Mouse (Mus musculus): Measurements from ENCODE around the gene Bcr. TPM values are rescaled to one million over a fixed set of nuclear protein-coding genes. Genes with fewer than 3 reads are reported as not detected.

Gene Bcr
- polyA plus RNA-seq, 1 experiment = 20.8 TPM

DNA sequence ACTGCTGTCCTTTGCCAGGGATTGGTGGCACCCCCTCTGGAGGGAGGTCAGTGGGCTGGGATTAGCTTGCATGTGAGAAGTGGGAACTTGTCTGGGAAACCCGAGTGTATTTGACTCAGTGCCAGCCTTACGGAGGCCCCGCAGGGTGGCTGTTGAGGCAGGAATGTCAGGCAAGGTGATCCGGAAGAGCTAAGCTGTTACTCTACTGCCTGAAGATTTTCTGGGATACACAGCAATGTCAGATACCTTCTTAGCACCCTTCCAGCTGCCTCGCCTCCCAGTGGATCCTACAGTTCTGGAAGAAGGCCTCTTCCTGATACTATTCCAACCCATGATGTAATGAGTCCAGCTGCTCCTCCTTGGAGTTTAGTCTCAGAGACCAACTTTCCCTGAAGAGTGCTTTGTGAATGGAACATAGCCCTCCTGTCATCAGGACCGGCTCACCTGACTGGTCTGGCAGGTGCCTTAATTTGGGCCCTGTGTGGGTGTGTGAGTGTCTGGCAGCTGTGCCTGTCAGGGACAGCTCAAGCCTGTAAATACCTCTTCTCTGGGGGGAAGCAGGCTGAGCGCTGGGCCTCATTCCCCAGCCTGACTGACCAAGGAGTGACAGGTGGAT is 56.6 kb downstream of the Bcr start:
- no peak for TF ChIP-seq CTCF (IDR thresholded peaks at IDR 0.05; ENCODE audit: borderline replicate concordance, control insufficient read depth, extremely low read depth, insufficient read depth, low read length, poor library complexity)
- no peak for TF ChIP-seq POLR2A (IDR thresholded peaks at IDR 0.05; ENCODE audit: control insufficient read depth, extremely low read depth, insufficient read depth, low read length, poor library complexity)
- Histone ChIP-seq H3K27ac (ENCODE audit: control insufficient read depth, insufficient read depth, low read length) (no peak overlapping the region), H3K36me3 (ENCODE audit: control insufficient read depth, insufficient read depth, low read length) (no peaks in the 10 kb centered on the region), H3K27me3 (ENCODE audit: control insufficient read depth, insufficient read depth, low read length) (no peaks in the 10 kb centered on the region), H3K4me1 (replicated peaks; ENCODE audit: control insufficient read depth, insufficient read depth, low read length) (no peaks in the 10 kb centered on the region; the same call in 1 of the 2 replicates), H3K4me3 (ENCODE audit: control insufficient read depth, insufficient read depth, low read length) (no peak overlapping the region)
- DNase-seq = no peak
- 92% methylated on average over 7 of the region's 7 CpGs for WGBS

DNA sequence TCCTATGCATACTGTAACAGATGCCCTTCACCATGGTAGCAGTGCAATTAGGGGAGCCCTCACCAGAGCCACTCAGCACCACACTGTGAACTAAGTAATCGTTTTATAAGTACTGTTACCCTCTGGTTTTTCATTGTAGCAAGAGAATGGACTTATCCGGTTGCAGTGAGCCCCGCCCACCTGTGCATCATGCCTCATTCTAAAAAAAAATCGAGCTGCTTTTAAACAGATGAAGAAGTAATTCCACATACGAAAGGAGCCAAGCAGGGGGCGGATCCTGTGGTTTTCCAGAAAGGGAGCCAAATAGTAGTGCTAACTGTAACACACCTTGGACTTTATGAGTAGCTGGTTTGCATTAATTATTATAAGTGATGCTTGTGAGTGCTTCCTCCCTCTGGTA is 58.1 kb downstream of the Bcr start:
- DNase-seq = no peak
- Histone ChIP-seq H3K4me3 (ENCODE audit: control insufficient read depth, insufficient read depth, low read length) (no peak overlapping the region), H3K36me3 (ENCODE audit: control insufficient read depth, insufficient read depth, low read length) (no peaks in the 10 kb centered on the region), H3K4me1 (replicated peaks; ENCODE audit: control insufficient read depth, insufficient read depth, low read length) (peaks cover 6% of the 10 kb centered on the region), H3K27ac (ENCODE audit: control insufficient read depth, insufficient read depth, low read length) (no peak overlapping the region), H3K27me3 (ENCODE audit: control insufficient read depth, insufficient read depth, low read length) (no peaks in the 10 kb centered on the region)
- TF ChIP-seq POLR2A (IDR thresholded peaks at IDR 0.05; ENCODE audit: control insufficient read depth, extremely low read depth, insufficient read depth, low read length, poor library complexity) (no peak), CTCF (IDR thresholded peaks at IDR 0.05; ENCODE audit: borderline replicate concordance, control insufficient read depth, extremely low read depth, insufficient read depth, low read length, poor library complexity) (no peak)
- WGBS = 81% methylated on average over 6 of the region's 6 CpGs

- Histone ChIP-seq H3K27ac (ENCODE audit: control insufficient read depth, insufficient read depth, low read length) (no peak overlapping the region), H3K4me1 (replicated peaks; ENCODE audit: control insufficient read depth, insufficient read depth, low read length) (peaks cover 6% of the 10 kb centered on the region), H3K36me3 (ENCODE audit: control insufficient read depth, insufficient read depth, low read length) (no peaks in the 10 kb centered on the region), H3K27me3 (ENCODE audit: control insufficient read depth, insufficient read depth, low read length) (no peaks in the 10 kb centered on the region), H3K4me3 (ENCODE audit: control insufficient read depth, insufficient read depth, low read length) (no peak overlapping the region)
- WGBS = 57% methylated on average over 3 of the region's 3 CpGs
- TF ChIP-seq CTCF (IDR thresholded peaks at IDR 0.05; ENCODE audit: borderline replicate concordance, control insufficient read depth, extremely low read depth, insufficient read depth, low read length, poor library complexity) = no peak
- TF ChIP-seq POLR2A (IDR thresholded peaks at IDR 0.05; ENCODE audit: control insufficient read depth, extremely low read depth, insufficient read depth, low read length, poor library complexity) = no peak
- no peak for DNase-seq
Observed at GRCm38 (mm10) chr10:75119396-75119795, 59.0 kb downstream of the Bcr start.

- H3K4me1 ChIP-seq (replicated peaks; ENCODE audit: control insufficient read depth, insufficient read depth, low read length) = peaks cover 6% of the 10 kb centered on the region
- 97% methylated on average over 5 of the region's 5 CpGs for WGBS
- H3K27me3 ChIP-seq (ENCODE audit: control insufficient read depth, insufficient read depth, low read length) = no peaks in the 10 kb centered on the region
- DNase-seq = no peak
- H3K27ac ChIP-seq (ENCODE audit: control insufficient read depth, insufficient read depth, low read length) = no peak overlapping the region
- no peak overlapping the region for H3K4me3 ChIP-seq (ENCODE audit: control insufficient read depth, insufficient read depth, low read length)
- no peak for TF ChIP-seq CTCF (IDR thresholded peaks at IDR 0.05; ENCODE audit: borderline replicate concordance, control insufficient read depth, extremely low read depth, insufficient read depth, low read length, poor library complexity)
- TF ChIP-seq POLR2A (IDR thresholded peaks at IDR 0.05; ENCODE audit: control insufficient read depth, extremely low read depth, insufficient read depth, low read length, poor library complexity) = no peak
- H3K36me3 ChIP-seq (ENCODE audit: control insufficient read depth, insufficient read depth, low read length) = no peaks in the 10 kb centered on the region
Observed at GRCm38 (mm10) chr10:75120176-75120575, 59.8 kb downstream of the Bcr start.

DNA sequence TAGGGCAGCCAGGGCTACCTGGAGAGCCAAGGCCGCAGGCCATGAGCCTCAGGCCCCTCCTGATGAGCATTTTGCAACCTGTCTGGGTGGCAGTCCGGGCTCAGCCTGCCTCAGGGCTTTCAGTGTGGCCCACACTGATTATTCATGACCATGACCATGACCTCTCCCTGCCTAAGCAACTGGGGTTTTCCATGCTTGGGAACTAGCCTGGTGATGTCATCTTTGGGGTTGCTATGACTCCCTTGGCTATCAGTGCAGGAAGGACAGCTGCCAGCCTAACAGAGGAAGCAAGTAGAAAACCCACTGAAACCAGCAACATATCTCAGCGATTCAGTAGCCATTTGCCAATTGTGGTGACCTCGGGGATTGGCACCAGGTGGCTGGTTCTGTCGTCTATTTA is 60.6 kb downstream of the Bcr start:
- Histone ChIP-seq H3K27ac (ENCODE audit: control insufficient read depth, insufficient read depth, low read length) (no peak overlapping the region), H3K27me3 (ENCODE audit: control insufficient read depth, insufficient read depth, low read length) (no peaks in the 10 kb centered on the region), H3K4me1 (replicated peaks; ENCODE audit: control insufficient read depth, insufficient read depth, low read length) (peaks cover 13% of the 10 kb centered on the region), H3K36me3 (ENCODE audit: control insufficient read depth, insufficient read depth, low read length) (no peaks in the 10 kb centered on the region), H3K4me3 (ENCODE audit: control insufficient read depth, insufficient read depth, low read length) (no peak overlapping the region)
- WGBS = 42% methylated on average over 5 of the region's 5 CpGs
- DNase-seq = no peak
- no peak for TF ChIP-seq CTCF (IDR thresholded peaks at IDR 0.05; ENCODE audit: borderline replicate concordance, control insufficient read depth, extremely low read depth, insufficient read depth, low read length, poor library complexity)
- TF ChIP-seq POLR2A (IDR thresholded peaks at IDR 0.05; ENCODE audit: control insufficient read depth, extremely low read depth, insufficient read depth, low read length, poor library complexity) = no peak

GRCm38 (mm10) chr10:75125577-75125976 is 65.2 kb downstream of the Bcr start:
- no peak overlapping the region for H3K4me3 ChIP-seq (ENCODE audit: control insufficient read depth, insufficient read depth, low read length)
- DNase-seq = no peak
- H3K4me1 ChIP-seq (replicated peaks; ENCODE audit: control insufficient read depth, insufficient read depth, low read length) = peaks cover 15% of the 10 kb centered on the region
- no peaks in the 10 kb centered on the region for H3K27me3 ChIP-seq (ENCODE audit: control insufficient read depth, insufficient read depth, low read length)
- no peaks in the 10 kb centered on the region for H3K36me3 ChIP-seq (ENCODE audit: control insufficient read depth, insufficient read depth, low read length)
- 5% methylated on average over 4 of the region's 4 CpGs for WGBS
- H3K27ac ChIP-seq (ENCODE audit: control insufficient read depth, insufficient read depth, low read length) = no peak overlapping the region
- TF ChIP-seq POLR2A (IDR thresholded peaks at IDR 0.05; ENCODE audit: control insufficient read depth, extremely low read depth, insufficient read depth, low read length, poor library complexity) = no peak
- no peak for TF ChIP-seq CTCF (IDR thresholded peaks at IDR 0.05; ENCODE audit: borderline replicate concordance, control insufficient read depth, extremely low read depth, insufficient read depth, low read length, poor library complexity)

DNA sequence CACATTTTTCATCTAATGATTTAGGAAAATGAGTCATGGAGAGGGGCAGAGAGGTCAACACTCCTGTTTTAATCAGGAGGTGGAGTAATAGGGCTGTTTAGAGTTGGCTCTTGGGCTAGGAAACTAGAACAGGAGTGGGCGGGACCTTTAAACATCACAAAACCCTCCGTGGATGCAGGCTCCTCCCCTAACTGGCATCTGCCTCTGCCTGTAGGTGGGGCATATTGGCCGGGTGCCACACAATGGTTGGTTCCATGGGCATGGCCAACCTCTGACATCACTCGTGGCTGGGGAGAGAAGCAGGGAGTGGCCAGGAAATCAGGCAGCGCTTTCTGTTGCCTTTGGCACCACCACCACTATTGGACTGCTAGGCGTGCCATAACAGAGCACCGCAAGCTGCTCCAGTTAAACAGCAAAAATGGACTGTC is 68.9 kb downstream of the Bcr start:
- no peak overlapping the region for H3K27ac ChIP-seq (ENCODE audit: control insufficient read depth, insufficient read depth, low read length)
- WGBS = 54% methylated on average over 7 of the region's 7 CpGs
- H3K4me3 ChIP-seq (ENCODE audit: control insufficient read depth, insufficient read depth, low read length) = no peak overlapping the region
- no peaks in the 10 kb centered on the region for H3K27me3 ChIP-seq (ENCODE audit: control insufficient read depth, insufficient read depth, low read length)
- TF ChIP-seq POLR2A (IDR thresholded peaks at IDR 0.05; ENCODE audit: control insufficient read depth, extremely low read depth, insufficient read depth, low read length, poor library complexity) (no peak), CTCF (IDR thresholded peaks at IDR 0.05; ENCODE audit: borderline replicate concordance, control insufficient read depth, extremely low read depth, insufficient read depth, low read length, poor library complexity) (no peak)
- DNase-seq = no peak
- H3K36me3 ChIP-seq (ENCODE audit: control insufficient read depth, insufficient read depth, low read length) = no peaks in the 10 kb centered on the region
- peaks cover 9% of the 10 kb centered on the region for H3K4me1 ChIP-seq (replicated peaks; ENCODE audit: control insufficient read depth, insufficient read depth, low read length)
